Mouse (Mus musculus): ENCODE data around the gene Hoxd12. TPM values are rescaled to one million over a fixed set of nuclear protein-coding genes. Genes with fewer than 3 reads are reported as not detected.

Hoxd12 gene
- polyA plus RNA-seq, 1 experiment = not detected

GRCm38 (mm10) chr2:74715504-74716241, 40.9 kb downstream of the Hoxd12 start:
- TF ChIP-seq POLR2A (IDR thresholded peaks at IDR 0.05; ENCODE audit: borderline replicate concordance, control insufficient read depth, low read depth, low read length) = no peak
- TF ChIP-seq CTCF (IDR thresholded peaks at IDR 0.05; ENCODE audit: control insufficient read depth, insufficient read depth, low read length) = peak; percentile 60
- H3K4me1 ChIP-seq (ENCODE audit: control insufficient read depth, insufficient read depth, low read length) = no peaks in the 10 kb centered on the region; the same call in 1 of the 2 replicates
- no peak overlapping the region for H3K4me3 ChIP-seq (replicated peaks; ENCODE audit: control insufficient read depth, low read depth, low read length)
- 4% methylated on average over 26 of the region's 26 CpGs for WGBS
- no peak overlapping the region for H3K27ac ChIP-seq (ENCODE audit: control insufficient read depth, insufficient read depth, low read depth, low read length, poor library complexity)

- H3K27ac ChIP-seq (ENCODE audit: control insufficient read depth, insufficient read depth, low read depth, low read length, poor library complexity) = no peak overlapping the region
- TF ChIP-seq POLR2A (IDR thresholded peaks at IDR 0.05; ENCODE audit: borderline replicate concordance, control insufficient read depth, low read depth, low read length) (no peak), CTCF (IDR thresholded peaks at IDR 0.05; ENCODE audit: control insufficient read depth, insufficient read depth, low read length) (no peak)
- no peak overlapping the region for H3K4me3 ChIP-seq (replicated peaks; ENCODE audit: control insufficient read depth, low read depth, low read length)
- H3K4me1 ChIP-seq (ENCODE audit: control insufficient read depth, insufficient read depth, low read length) = no peaks in the 10 kb centered on the region
- 21% methylated on average over 2 of the region's 2 CpGs for WGBS
These were observed 45.6 kb downstream of the Hoxd12 start for GRCm38 (mm10) chr2:74720384-74720783.

DNA sequence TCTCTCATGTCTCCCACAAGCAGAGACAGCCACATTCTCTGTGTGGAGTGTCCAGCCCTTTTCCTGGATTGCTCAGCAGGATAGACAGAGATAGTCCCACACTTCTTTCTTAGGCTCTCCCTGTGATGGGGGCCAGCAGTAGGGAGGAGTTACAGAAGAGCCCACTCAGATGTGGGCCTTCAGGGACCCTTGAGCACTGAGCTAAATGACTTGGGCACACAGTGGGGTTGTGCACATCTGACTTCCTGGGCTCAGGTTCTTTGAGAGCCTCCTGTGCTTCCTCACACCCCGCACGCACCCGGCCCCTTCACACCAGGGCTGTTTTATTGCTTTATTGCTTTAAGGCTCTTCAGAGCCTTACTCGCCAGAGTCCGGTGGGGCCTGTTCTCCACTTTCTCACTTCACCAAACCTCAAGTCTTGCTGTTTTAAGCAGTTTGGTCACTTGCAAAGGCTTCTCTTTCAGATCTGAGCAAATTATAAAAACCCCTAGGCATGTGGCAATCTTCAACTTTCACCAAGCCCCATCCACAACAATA, 46.2 kb downstream of the Hoxd12 start:
- WGBS = 51% methylated on average over 5 of the region's 5 CpGs
- H3K4me1 ChIP-seq (ENCODE audit: control insufficient read depth, insufficient read depth, low read length) = no peaks in the 10 kb centered on the region
- no peak overlapping the region for H3K4me3 ChIP-seq (replicated peaks; ENCODE audit: control insufficient read depth, low read depth, low read length)
- no peak overlapping the region for H3K27ac ChIP-seq (ENCODE audit: control insufficient read depth, insufficient read depth, low read depth, low read length, poor library complexity)
- TF ChIP-seq POLR2A (IDR thresholded peaks at IDR 0.05; ENCODE audit: borderline replicate concordance, control insufficient read depth, low read depth, low read length) (no peak), CTCF (IDR thresholded peaks at IDR 0.05; ENCODE audit: control insufficient read depth, insufficient read depth, low read length) (no peak)

DNA sequence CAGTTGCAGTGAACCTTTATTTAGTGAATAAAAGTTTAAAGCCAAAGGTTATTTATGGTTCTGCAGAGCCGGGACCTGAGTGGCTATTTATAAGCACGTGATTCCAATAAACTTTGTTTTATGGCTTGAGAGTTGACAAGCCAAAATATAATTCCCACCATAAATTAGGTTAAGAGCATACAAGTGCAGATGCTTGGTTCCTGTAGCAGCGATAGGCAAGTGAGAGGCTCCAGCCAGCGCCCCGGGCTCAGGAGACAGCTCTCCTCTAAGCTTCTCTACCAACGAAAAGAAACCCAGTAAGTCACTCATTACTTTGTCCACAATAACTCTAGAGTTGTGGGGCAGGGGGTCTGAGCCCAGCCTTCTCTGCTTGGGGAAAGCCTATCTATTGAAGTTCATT, 47.1 kb downstream of the Hoxd12 start:
- H3K27ac ChIP-seq (ENCODE audit: control insufficient read depth, insufficient read depth, low read depth, low read length, poor library complexity) = no peak overlapping the region
- H3K4me3 ChIP-seq (replicated peaks; ENCODE audit: control insufficient read depth, low read depth, low read length) = no peak overlapping the region
- H3K4me1 ChIP-seq (ENCODE audit: control insufficient read depth, insufficient read depth, low read length) = no peaks in the 10 kb centered on the region
- 11% methylated on average over 6 of the region's 6 CpGs for WGBS
- TF ChIP-seq CTCF (IDR thresholded peaks at IDR 0.05; ENCODE audit: control insufficient read depth, insufficient read depth, low read length) = no peak
- TF ChIP-seq POLR2A (IDR thresholded peaks at IDR 0.05; ENCODE audit: borderline replicate concordance, control insufficient read depth, low read depth, low read length) = no peak

GRCm38 (mm10) chr2:74722949-74723348, 48.1 kb downstream of the Hoxd12 start:
- TF ChIP-seq POLR2A (IDR thresholded peaks at IDR 0.05; ENCODE audit: borderline replicate concordance, control insufficient read depth, low read depth, low read length) = no peak
- 28% methylated on average over 8 of the region's 8 CpGs for WGBS

GRCm38 (mm10) chr2:74724244-74725015, 49.6 kb downstream of the Hoxd12 start:
- Histone ChIP-seq H3K27ac (ENCODE audit: control insufficient read depth, insufficient read depth, low read depth, low read length, poor library complexity) (no peak overlapping the region), H3K4me1 (ENCODE audit: control insufficient read depth, insufficient read depth, low read length) (no peaks in the 10 kb centered on the region), H3K4me3 (replicated peaks; ENCODE audit: control insufficient read depth, low read depth, low read length) (no peak overlapping the region)
- TF ChIP-seq POLR2A (IDR thresholded peaks at IDR 0.05; ENCODE audit: borderline replicate concordance, control insufficient read depth, low read depth, low read length) = no peak
- TF ChIP-seq CTCF (IDR thresholded peaks at IDR 0.05; ENCODE audit: control insufficient read depth, insufficient read depth, low read length) = no peak
- 56% methylated on average over 7 of the region's 7 CpGs for whole genome bisulfite sequencing

More at GRCm38 (mm10) chr2:74722949-74723348, 48.1 kb downstream of the Hoxd12 start:
- no peaks in the 10 kb centered on the region for H3K4me1 ChIP-seq (ENCODE audit: control insufficient read depth, insufficient read depth, low read length)
- H3K4me3 ChIP-seq (replicated peaks; ENCODE audit: control insufficient read depth, low read depth, low read length) = no peak overlapping the region
- no peak overlapping the region for H3K27ac ChIP-seq (ENCODE audit: control insufficient read depth, insufficient read depth, low read depth, low read length, poor library complexity)

DNA sequence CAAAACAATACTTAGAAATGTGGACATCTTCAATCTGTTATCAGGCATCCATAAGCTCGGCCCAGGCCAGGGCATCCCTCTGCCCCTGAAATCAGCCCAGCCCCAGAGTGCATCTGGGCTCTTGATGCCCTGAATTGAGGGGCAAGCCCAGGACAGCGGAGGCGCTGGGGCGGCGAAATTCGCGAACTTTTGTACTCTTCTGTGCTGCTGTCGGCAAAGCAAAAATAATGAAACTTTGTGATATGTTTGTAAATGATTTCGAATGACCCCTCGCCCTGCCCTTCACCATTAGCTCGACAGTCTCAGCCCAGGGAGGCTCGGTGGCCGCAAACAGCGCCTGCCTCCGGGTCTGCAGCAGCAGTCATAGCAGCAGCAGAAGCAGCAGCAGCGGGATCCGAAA, 50.4 kb downstream of the Hoxd12 start:
- TF ChIP-seq CTCF (IDR thresholded peaks at IDR 0.05; ENCODE audit: control insufficient read depth, insufficient read depth, low read length) (no peak), POLR2A (IDR thresholded peaks at IDR 0.05; ENCODE audit: borderline replicate concordance, control insufficient read depth, low read depth, low read length) (no peak)
- Histone ChIP-seq H3K27ac (ENCODE audit: control insufficient read depth, insufficient read depth, low read depth, low read length, poor library complexity) (no peak overlapping the region), H3K4me1 (ENCODE audit: control insufficient read depth, insufficient read depth, low read length) (no peaks in the 10 kb centered on the region), H3K4me3 (replicated peaks; ENCODE audit: control insufficient read depth, low read depth, low read length) (no peak overlapping the region)
- WGBS = 72% methylated on average over 17 of the region's 17 CpGs

GRCm38 (mm10) chr2:74726551-74726950, 51.7 kb downstream of the Hoxd12 start, which contains the start of gene Gm28230:
Gm28230 (plus strand) TSS chr2:74726728.
- 63% methylated on average over 5 of the region's 5 CpGs for WGBS
- Histone ChIP-seq H3K27ac (ENCODE audit: control insufficient read depth, insufficient read depth, low read depth, low read length, poor library complexity) (no peak within 1 kb of the TSS; the same call in 1 of the 2 replicates), H3K4me1 (ENCODE audit: control insufficient read depth, insufficient read depth, low read length) (no peaks in the 10 kb centered on the region), H3K4me3 (replicated peaks; ENCODE audit: control insufficient read depth, low read depth, low read length) (no peak within 1 kb of the TSS)
- TF ChIP-seq CTCF (IDR thresholded peaks at IDR 0.05; ENCODE audit: control insufficient read depth, insufficient read depth, low read length) (no peak), POLR2A (IDR thresholded peaks at IDR 0.05; ENCODE audit: borderline replicate concordance, control insufficient read depth, low read depth, low read length) (no peak)
